Mouse (Mus musculus) kidney, adult 11 months (tissue): ENCODE measurements at regions not wholly inside any gene's neighbourhood (a gene's known extent, or its start where the extent isn't known, plus 50 kb on each side); places are given as distances from the start of the nearest gene placed in this dataset.
"Not testable (repeated sequence)": the region's sequence is repeated elsewhere in the genome, so short reads cannot be mapped to it uniquely, and the experiment has no call there.

ENCODE experiments used
- DNase-seq: peaks from one replicate; pipeline ENCODE4 v3.0.0; 2022

- DNase-seq, result no peak
Measured at GRCm38 (mm10) chr15:96818435-96818834, 118.9 kb upstream of the Slc38a2 start.

- no peak for DNase-seq
Measured at GRCm38 (mm10) chr15:96817626-96818025, 118.1 kb upstream of the Slc38a2 start.

- no peak for DNase-seq
Measured at GRCm38 (mm10) chr15:96816997-96817570, 117.6 kb upstream of the Slc38a2 start.

GRCm38 (mm10) chr15:96813472-96813871 is 113.9 kb upstream of the Slc38a2 start:
- no peak for DNase-seq

- DNase-seq, result no peak
Measured at GRCm38 (mm10) chr15:96802729-96803053, 103.2 kb upstream of the Slc38a2 start.

GRCm38 (mm10) chr15:96802034-96802728 is 102.7 kb upstream of the Slc38a2 start:
- DNase-seq, result no peak

GRCm38 (mm10) chr15:96799228-96799627 is 99.7 kb upstream of the Slc38a2 start:
- no peak for DNase-seq

GRCm38 (mm10) chr15:96797615-96798270 is 98.2 kb upstream of the Slc38a2 start:
- no peak for DNase-seq

- no peak for DNase-seq
Measured at GRCm38 (mm10) chr15:96794177-96794719, 94.7 kb upstream of the Slc38a2 start.

- no peak for DNase-seq
Measured at GRCm38 (mm10) chr15:96793251-96793650, 93.7 kb upstream of the Slc38a2 start.

- no peak for DNase-seq
Measured at GRCm38 (mm10) chr15:96791306-96791705, 91.8 kb upstream of the Slc38a2 start.

GRCm38 (mm10) chr15:96787921-96788320 is 88.4 kb upstream of the Slc38a2 start:
- not testable (repeated sequence) for DNase-seq

GRCm38 (mm10) chr15:96784578-96784977 is 85.0 kb upstream of the Slc38a2 start:
- no peak for DNase-seq

GRCm38 (mm10) chr15:96781560-96781959 is 82.0 kb upstream of the Slc38a2 start:
- DNase-seq, result no peak

- DNase-seq, result no peak
Measured at GRCm38 (mm10) chr15:96780606-96781005, 81.1 kb upstream of the Slc38a2 start.

- no peak for DNase-seq
Measured at GRCm38 (mm10) chr15:96779358-96779757, 79.8 kb upstream of the Slc38a2 start.

- no peak for DNase-seq
Measured at GRCm38 (mm10) chr15:96778321-96778926, 78.9 kb upstream of the Slc38a2 start.

- DNase-seq, result no peak
Measured at GRCm38 (mm10) chr15:96776476-96777075, 77.0 kb upstream of the Slc38a2 start.

- DNase-seq, result no peak
Measured at GRCm38 (mm10) chr15:96775129-96775528, 75.6 kb upstream of the Slc38a2 start.

- DNase-seq, result no peak
Measured at GRCm38 (mm10) chr15:96774664-96775063, 75.1 kb upstream of the Slc38a2 start.

GRCm38 (mm10) chr15:96773656-96774055 is 74.1 kb upstream of the Slc38a2 start:
- DNase-seq, result no peak

GRCm38 (mm10) chr15:96772701-96773100 is 73.2 kb upstream of the Slc38a2 start:
- DNase-seq, result no peak

GRCm38 (mm10) chr15:96770786-96771185 is 71.3 kb upstream of the Slc38a2 start:
- no peak for DNase-seq
